Mouse (Mus musculus) heart, embryonic 15.5 days (tissue): ENCODE measurements at regions not wholly inside any gene's neighbourhood (a gene's known extent, or its start where the extent isn't known, plus 50 kb on each side); places are given as distances from the start of the nearest gene placed in this dataset.

Experiments
- ATAC-seq: fragments of 200-750 bp; cut with Nextera tagmentation; replicated peaks from 2 replicates; pipeline ENCODE4 v1.8.0; 2017; ENCODE audit warnings: low read depth, moderate TSS enrichment; ENCODE audit not compliant: insufficient number of reproducible peaks, insufficient read depth, low FRiP score
- H3K27ac ChIP-seq: fragments of 300-500 bp; sonication (generic); 2 replicates; pipeline ENCODE4 v1.5.1; 2015; ENCODE audit warnings: mild to moderate bottlenecking, inconsistent platforms
- H3K27me3 ChIP-seq: fragments of 300-500 bp; sonication (generic); 2 replicates; pipeline ENCODE4 v1.6.1; 2015; ENCODE audit warnings: inconsistent platforms
- H3K36me3 ChIP-seq: fragments of 300-500 bp; sonication (generic); 2 replicates; pipeline ENCODE4 v1.6.1; 2015; ENCODE audit warnings: mild to moderate bottlenecking, inconsistent platforms
- H3K4me1 ChIP-seq: fragments of 300-500 bp; sonication (generic); replicated peaks from 2 replicates; pipeline ENCODE4 v1.6.1; 2015; ENCODE audit warnings: inconsistent platforms
- H3K4me2 ChIP-seq: fragments of 300-500 bp; sonication (generic); 2 replicates; pipeline ENCODE4 v1.6.1; 2015; ENCODE audit warnings: inconsistent platforms, mild to moderate bottlenecking, moderate library complexity
- H3K4me3 ChIP-seq: fragments of 300-500 bp; sonication (generic); 2 replicates; pipeline ENCODE4 v1.5.1; 2015; ENCODE audit warnings: mild to moderate bottlenecking, inconsistent platforms
- H3K9ac ChIP-seq: fragments of 300-500 bp; sonication (generic); 2 replicates; pipeline ENCODE4 v1.6.1; 2015; ENCODE audit warnings: mild to moderate bottlenecking, inconsistent platforms
- H3K9me3 ChIP-seq: fragments of 300-500 bp; sonication (generic); replicated peaks from 2 replicates; pipeline ENCODE4 v1.6.1; 2016; ENCODE audit warnings: inconsistent platforms
- WGBS: fragments of 180-500 bp; shearing (Covaris S2); methylation state at CpG from one replicate; pipeline ENCODE4 v1.1.7; 2015; ENCODE audit warnings: mixed read lengths; 5-methylcytosine and 5-hydroxymethylcytosine counted together

GRCm38 (mm10) chr5:100268111-100268878 lies 108.7 kb upstream of the Tmem150c start:
- H3K4me3 ChIP-seq, result no peak overlapping the region
- no peak overlapping the region for H3K4me2 ChIP-seq
- no peaks in the 10 kb centered on the region for H3K9me3 ChIP-seq
- WGBS, result 73% methylated on average over 8 of the region's 8 CpGs
- no peaks in the 10 kb centered on the region for H3K27me3 ChIP-seq
- H3K27ac ChIP-seq, result no peak overlapping the region
- H3K36me3 ChIP-seq, result no peaks in the 10 kb centered on the region
- no peak overlapping the region for H3K9ac ChIP-seq
- H3K4me1 ChIP-seq, result 0 out of 2 replicates have a peak, but pooled peaks cover 3% of the 10 kb centered on the region
- ATAC-seq, result no peak

GRCm38 (mm10) chr5:100266671-100267510 lies 107.3 kb upstream of the Tmem150c start:
- Histone ChIP-seq H3K4me2 (no peak overlapping the region), H3K4me3 (no peak overlapping the region), H3K27ac (peak overlapping the region; percentile 37; the same call in 1 of the 2 replicates), H3K36me3 (no peaks in the 10 kb centered on the region), H3K9ac (no peak overlapping the region), H3K4me1 (0 out of 2 replicates have a peak, but pooled peaks cover 3% of the 10 kb centered on the region), H3K9me3 (no peaks in the 10 kb centered on the region), H3K27me3 (no peaks in the 10 kb centered on the region)
- 55% methylated on average over 17 of the region's 17 CpGs for WGBS
- ATAC-seq, result no peak

- 45% methylated on average over 8 of the region's 8 CpGs for WGBS
- Histone ChIP-seq H3K4me2 (peak overlapping the region; percentile 43), H3K9ac (no peak overlapping the region), H3K27ac (peak overlapping the region; percentile 95), H3K4me1 (peaks cover 21% of the 10 kb centered on the region), H3K27me3 (no peaks in the 10 kb centered on the region), H3K36me3 (no peaks in the 10 kb centered on the region), H3K4me3 (peak overlapping the region; percentile 10; the same call in 1 of the 2 replicates), H3K9me3 (no peaks in the 10 kb centered on the region)
- ATAC-seq, result peak; percentile 56; the same call in 1 of the 2 replicates
These were observed 100.4 kb upstream of the Tmem150c start for GRCm38 (mm10) chr5:100259803-100260693.

- Histone ChIP-seq H3K4me2 (peak overlapping the region; percentile 43), H3K36me3 (no peaks in the 10 kb centered on the region), H3K27ac (peak overlapping the region; percentile 95), H3K4me1 (peaks cover 21% of the 10 kb centered on the region), H3K9ac (no peak overlapping the region), H3K4me3 (peak overlapping the region; percentile 10), H3K9me3 (no peaks in the 10 kb centered on the region), H3K27me3 (no peaks in the 10 kb centered on the region)
- peak; percentile 76 for ATAC-seq
- WGBS, result 36% methylated on average over 12 of the region's 12 CpGs
These were observed 99.5 kb upstream of the Tmem150c start for GRCm38 (mm10) chr5:100258952-100259710.

GRCm38 (mm10) chr5:100255276-100255675 lies 95.7 kb upstream of the Tmem150c start:
- WGBS, result 72% methylated on average over 9 of the region's 9 CpGs
- Histone ChIP-seq H3K9me3 (no peaks in the 10 kb centered on the region), H3K27ac (no peak overlapping the region), H3K4me2 (no peak overlapping the region), H3K27me3 (no peaks in the 10 kb centered on the region), H3K4me3 (no peak overlapping the region), H3K36me3 (no peaks in the 10 kb centered on the region), H3K4me1 (peaks cover 21% of the 10 kb centered on the region), H3K9ac (no peak overlapping the region)
- ATAC-seq, result no peak

- H3K36me3 ChIP-seq, result no peaks in the 10 kb centered on the region
- no peaks in the 10 kb centered on the region for H3K9me3 ChIP-seq
- H3K9ac ChIP-seq, result no peak overlapping the region
- 87% methylated on average over 6 of the region's 6 CpGs for WGBS
- no peaks in the 10 kb centered on the region for H3K27me3 ChIP-seq
- H3K4me1 ChIP-seq, result peaks cover 3% of the 10 kb centered on the region; the same call in 1 of the 2 replicates
- ATAC-seq, result no peak
- no peak overlapping the region for H3K4me3 ChIP-seq
- H3K27ac ChIP-seq, result no peak overlapping the region
- no peak overlapping the region for H3K4me2 ChIP-seq
These were observed 92.4 kb upstream of the Tmem150c start for GRCm38 (mm10) chr5:100252036-100252435.

GRCm38 (mm10) chr5:100249757-100250156 lies 90.1 kb upstream of the Tmem150c start:
- no peaks in the 10 kb centered on the region for H3K4me1 ChIP-seq
- H3K27me3 ChIP-seq, result no peaks in the 10 kb centered on the region
- H3K4me3 ChIP-seq, result no peak overlapping the region
- H3K4me2 ChIP-seq, result no peak overlapping the region
- no peaks in the 10 kb centered on the region for H3K36me3 ChIP-seq
- H3K9me3 ChIP-seq, result no peaks in the 10 kb centered on the region
- no peak for ATAC-seq
- no peak overlapping the region for H3K9ac ChIP-seq
- no peak overlapping the region for H3K27ac ChIP-seq
- 19% methylated on average over 3 of the region's 3 CpGs for WGBS

GRCm38 (mm10) chr5:100248611-100249010 lies 89.0 kb upstream of the Tmem150c start:
- ATAC-seq, result no peak
- H3K36me3 ChIP-seq, result no peaks in the 10 kb centered on the region
- 72% methylated on average over 5 of the region's 5 CpGs for WGBS
- no peak overlapping the region for H3K4me2 ChIP-seq
- H3K9ac ChIP-seq, result no peak overlapping the region
- H3K27ac ChIP-seq, result no peak overlapping the region
- H3K4me1 ChIP-seq, result no peaks in the 10 kb centered on the region
- no peaks in the 10 kb centered on the region for H3K9me3 ChIP-seq
- H3K4me3 ChIP-seq, result no peak overlapping the region
- H3K27me3 ChIP-seq, result no peaks in the 10 kb centered on the region

GRCm38 (mm10) chr5:100246709-100247108 lies 87.1 kb upstream of the Tmem150c start:
- no peak overlapping the region for H3K9ac ChIP-seq
- H3K4me2 ChIP-seq, result no peak overlapping the region
- WGBS, result 86% methylated on average over 2 of the region's 2 CpGs
- no peaks in the 10 kb centered on the region for H3K9me3 ChIP-seq
- H3K4me1 ChIP-seq, result no peaks in the 10 kb centered on the region
- H3K27me3 ChIP-seq, result no peaks in the 10 kb centered on the region
- no peaks in the 10 kb centered on the region for H3K36me3 ChIP-seq
- H3K27ac ChIP-seq, result no peak overlapping the region
- no peak overlapping the region for H3K4me3 ChIP-seq
- no peak for ATAC-seq

- Histone ChIP-seq H3K9ac (no peak overlapping the region), H3K9me3 (no peaks in the 10 kb centered on the region), H3K27me3 (no peaks in the 10 kb centered on the region), H3K36me3 (no peaks in the 10 kb centered on the region), H3K27ac (no peak overlapping the region), H3K4me2 (no peak overlapping the region), H3K4me3 (no peak overlapping the region), H3K4me1 (no peaks in the 10 kb centered on the region)
- no peak for ATAC-seq
- WGBS, result 44% methylated on average over 3 of the region's 3 CpGs
These were observed 85.2 kb upstream of the Tmem150c start for GRCm38 (mm10) chr5:100244811-100245210.
